Mouse (Mus musculus) heart, embryonic 13.5 days (tissue): ENCODE measurements at regions not wholly inside any gene's neighbourhood (a gene's known extent, or its start where the extent isn't known, plus 50 kb on each side); places are given as distances from the start of the nearest gene placed in this dataset.
"Not testable (repeated sequence)": the region's sequence is repeated elsewhere in the genome, so short reads cannot be mapped to it uniquely, and the experiment has no call there.

Experiments
- ATAC-seq: fragments of 200-750 bp; cut with Nextera tagmentation; 2 replicates; pipeline ENCODE4 v1.8.0; 2017; ENCODE audit warnings: moderate TSS enrichment; ENCODE audit not compliant: insufficient number of reproducible peaks, low FRiP score, low TSS enrichment; ENCODE audit errors: extremely low read depth
- H3K27ac ChIP-seq: fragments of 300-500 bp; sonication (generic); replicated peaks from 2 replicates; pipeline ENCODE4 v1.5.1; 2015; ENCODE audit warnings: moderate library complexity, mild to moderate bottlenecking, inconsistent platforms
- H3K27me3 ChIP-seq: fragments of 300-500 bp; sonication (generic); replicated peaks from 2 replicates; pipeline ENCODE4 v1.6.1; 2015; ENCODE audit warnings: mild to moderate bottlenecking, inconsistent platforms
- H3K36me3 ChIP-seq: fragments of 300-500 bp; sonication (generic); 2 replicates; pipeline ENCODE4 v1.6.1; 2015; ENCODE audit warnings: mild to moderate bottlenecking, inconsistent platforms
- H3K4me1 ChIP-seq: fragments of 300-500 bp; sonication (generic); 2 replicates; pipeline ENCODE4 v1.6.1; 2015; ENCODE audit warnings: inconsistent platforms
- H3K4me2 ChIP-seq: fragments of 300-500 bp; sonication (generic); 2 replicates; pipeline ENCODE4 v1.6.1; 2015; ENCODE audit warnings: inconsistent platforms, mild to moderate bottlenecking, moderate library complexity
- H3K4me3 ChIP-seq: fragments of 300-500 bp; sonication (generic); 2 replicates; pipeline ENCODE4 v1.5.1; 2015; ENCODE audit warnings: moderate library complexity, mild to moderate bottlenecking, inconsistent platforms
- H3K9ac ChIP-seq: fragments of 300-500 bp; sonication (generic); 2 replicates; pipeline ENCODE4 v1.6.1; 2015; ENCODE audit warnings: inconsistent platforms, mild to moderate bottlenecking, moderate library complexity
- H3K9me3 ChIP-seq: fragments of 300-500 bp; sonication (generic); 2 replicates; pipeline ENCODE4 v1.6.1; 2016; ENCODE audit warnings: inconsistent platforms
- WGBS: fragments of 180-500 bp; shearing (Covaris S2); methylation state at CpG from one replicate; pipeline ENCODE4 v1.1.7; 2015; ENCODE audit warnings: mixed read lengths; 5-methylcytosine and 5-hydroxymethylcytosine counted together

- Histone ChIP-seq H3K4me1 (no peaks in the 10 kb centered on the region), H3K9ac (no peak overlapping the region), H3K9me3 (no peaks in the 10 kb centered on the region), H3K36me3 (no peaks in the 10 kb centered on the region), H3K27ac (no peak overlapping the region), H3K4me2 (no peak overlapping the region), H3K27me3 (no peaks in the 10 kb centered on the region), H3K4me3 (no peak overlapping the region)
- 54% methylated on average over 4 of the region's 4 CpGs for WGBS
- no peak for ATAC-seq
Observed at GRCm38 (mm10) chr6:4149663-4150062, 62.9 kb upstream of the Bet1 start.

DNA sequence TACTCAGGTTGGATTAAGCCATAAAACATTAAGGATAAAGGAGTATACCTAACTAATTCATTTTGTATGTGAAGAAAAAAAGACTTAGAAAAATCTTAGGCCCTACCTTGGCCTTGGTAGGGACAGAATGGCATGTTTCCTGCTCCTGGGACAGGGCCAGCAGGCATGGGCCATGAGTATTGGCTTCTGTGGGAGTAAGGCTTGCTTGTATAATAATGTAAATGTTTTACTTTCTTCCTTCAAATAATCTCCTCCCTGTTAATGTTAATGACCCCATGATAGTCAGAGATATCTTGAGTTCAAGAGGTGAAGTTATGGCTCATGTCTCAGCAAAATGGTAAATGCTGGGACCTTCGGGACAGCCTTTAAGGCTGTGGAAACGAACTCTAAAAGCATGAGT is 71.5 kb upstream of the Bet1 start:
- no peaks in the 10 kb centered on the region for H3K36me3 ChIP-seq

DNA sequence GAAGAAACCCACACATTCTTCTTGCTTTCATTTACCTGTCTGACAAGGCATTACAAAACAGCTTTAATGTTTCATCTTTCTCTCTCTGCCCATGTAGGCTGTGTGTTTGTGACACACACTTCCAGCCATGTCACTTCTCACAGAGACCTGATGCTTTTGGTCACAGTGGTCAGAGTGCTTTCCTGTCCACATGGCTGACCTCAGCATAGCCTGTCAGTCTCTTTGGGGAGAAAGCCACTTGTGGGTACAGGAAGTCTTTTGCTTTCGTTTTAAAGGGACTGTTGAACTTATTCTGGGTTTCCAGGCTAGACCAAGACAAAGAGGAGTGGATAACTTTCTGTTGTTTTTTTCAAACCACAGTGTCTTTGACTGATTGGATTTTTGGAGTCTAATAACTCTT is 77.0 kb upstream of the Bet1 start:
- WGBS, result 46% methylated on average over 1 of the region's 1 CpGs
- no peak overlapping the region for H3K4me2 ChIP-seq
- no peak overlapping the region for H3K4me3 ChIP-seq
- H3K9ac ChIP-seq, result no peak overlapping the region
- no peaks in the 10 kb centered on the region for H3K36me3 ChIP-seq
- no peak for ATAC-seq
- H3K4me1 ChIP-seq, result no peaks in the 10 kb centered on the region
- H3K9me3 ChIP-seq, result no peaks in the 10 kb centered on the region
- H3K27ac ChIP-seq, result no peak overlapping the region
- H3K27me3 ChIP-seq, result no peaks in the 10 kb centered on the region

More for the DNA sequence above, 71.5 kb upstream of the Bet1 start:
- H3K4me1 ChIP-seq, result no peaks in the 10 kb centered on the region
- no peak for ATAC-seq
- no peak overlapping the region for H3K4me2 ChIP-seq
- H3K9me3 ChIP-seq, result no peaks in the 10 kb centered on the region
- no peak overlapping the region for H3K4me3 ChIP-seq
- H3K9ac ChIP-seq, result no peak overlapping the region
- no peak overlapping the region for H3K27ac ChIP-seq
- 61% methylated on average over 2 of the region's 2 CpGs for WGBS
- no peaks in the 10 kb centered on the region for H3K27me3 ChIP-seq

GRCm38 (mm10) chr6:4167112-4167511 is 80.3 kb upstream of the Bet1 start:
- WGBS, result 57% methylated on average over 4 of the region's 4 CpGs
- Histone ChIP-seq H3K9me3 (no peaks in the 10 kb centered on the region), H3K4me2 (no peak overlapping the region), H3K27me3 (no peaks in the 10 kb centered on the region), H3K27ac (no peak overlapping the region), H3K36me3 (no peaks in the 10 kb centered on the region), H3K4me1 (no peaks in the 10 kb centered on the region), H3K9ac (no peak overlapping the region), H3K4me3 (no peak overlapping the region)
- ATAC-seq, result no peak

- no peaks in the 10 kb centered on the region for H3K9me3 ChIP-seq
- H3K4me2 ChIP-seq, result no peak overlapping the region
- no peaks in the 10 kb centered on the region for H3K27me3 ChIP-seq
- H3K4me3 ChIP-seq, result no peak overlapping the region
- no peak for ATAC-seq
- H3K9ac ChIP-seq, result no peak overlapping the region
- H3K4me1 ChIP-seq, result no peaks in the 10 kb centered on the region
- H3K27ac ChIP-seq, result no peak overlapping the region
- no peaks in the 10 kb centered on the region for H3K36me3 ChIP-seq
Observed at GRCm38 (mm10) chr6:4167757-4168156, 81.0 kb upstream of the Bet1 start.

DNA sequence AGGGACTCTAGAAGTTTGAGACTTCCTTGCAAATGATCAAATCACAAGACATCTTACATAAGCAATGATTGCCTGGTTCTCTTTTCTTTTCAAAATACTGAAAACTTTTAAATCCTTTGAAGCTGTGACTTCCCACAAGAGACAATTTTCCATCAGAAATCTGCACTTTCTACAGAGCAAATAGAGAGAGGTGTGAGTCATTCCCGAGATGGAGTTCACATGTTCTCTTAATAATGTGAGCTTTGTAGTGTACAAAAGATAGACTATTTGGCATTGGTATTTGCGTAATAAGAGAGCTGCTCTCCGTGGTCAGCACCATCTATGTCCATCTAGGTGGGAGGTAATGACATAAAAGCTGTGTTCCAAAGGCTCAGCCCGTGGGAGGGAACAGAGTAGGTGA is 84.8 kb upstream of the Bet1 start:
- Histone ChIP-seq H3K9ac (no peak overlapping the region), H3K4me1 (no peaks in the 10 kb centered on the region), H3K9me3 (no peaks in the 10 kb centered on the region), H3K4me3 (no peak overlapping the region), H3K27ac (no peak overlapping the region), H3K27me3 (no peaks in the 10 kb centered on the region), H3K36me3 (no peaks in the 10 kb centered on the region), H3K4me2 (no peak overlapping the region)
- 58% methylated on average over 4 of the region's 4 CpGs for WGBS
- no peak for ATAC-seq

GRCm38 (mm10) chr6:4187683-4188082 is 100.9 kb upstream of the Bet1 start:
- H3K4me2 ChIP-seq, result no peak overlapping the region
- ATAC-seq, result no peak
- no peak overlapping the region for H3K9ac ChIP-seq
- no peak overlapping the region for H3K4me3 ChIP-seq
- H3K4me1 ChIP-seq, result 0 out of 2 replicates have a peak, but pooled peaks cover 4% of the 10 kb centered on the region
- H3K9me3 ChIP-seq, result no peaks in the 10 kb centered on the region
- H3K36me3 ChIP-seq, result no peaks in the 10 kb centered on the region
- 62% methylated on average over 4 of the region's 4 CpGs for WGBS
- no peaks in the 10 kb centered on the region for H3K27me3 ChIP-seq
- no peak overlapping the region for H3K27ac ChIP-seq

DNA sequence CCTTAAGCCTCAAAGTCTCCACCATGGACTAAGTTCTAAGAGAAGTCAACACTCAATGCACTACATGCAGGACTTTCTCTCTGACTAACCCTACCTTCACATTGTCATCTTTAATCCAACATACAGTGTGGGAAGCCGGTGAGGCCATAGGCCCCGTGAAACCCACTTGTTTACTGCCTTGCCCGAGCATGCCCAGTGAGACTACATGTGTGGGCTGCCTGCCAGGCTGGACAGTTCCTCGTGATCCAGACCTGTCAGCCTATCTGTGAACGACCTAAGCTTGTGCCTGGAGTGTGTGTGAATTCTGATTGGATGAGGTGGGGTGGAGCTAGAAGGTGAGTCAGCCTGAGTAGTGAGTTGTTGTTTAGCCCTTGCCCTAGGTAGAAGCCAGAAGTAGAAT is 104.2 kb upstream of the Bet1 start:
- H3K36me3 ChIP-seq, H3K4me1 ChIP-seq, H3K4me2 ChIP-seq, ATAC-seq, H3K27ac ChIP-seq, H3K4me3 ChIP-seq, H3K27me3 ChIP-seq, H3K9ac ChIP-seq, H3K9me3 ChIP-seq: not testable (repeated sequence)
- WGBS, result 47% methylated on average over 5 of the region's 5 CpGs

DNA sequence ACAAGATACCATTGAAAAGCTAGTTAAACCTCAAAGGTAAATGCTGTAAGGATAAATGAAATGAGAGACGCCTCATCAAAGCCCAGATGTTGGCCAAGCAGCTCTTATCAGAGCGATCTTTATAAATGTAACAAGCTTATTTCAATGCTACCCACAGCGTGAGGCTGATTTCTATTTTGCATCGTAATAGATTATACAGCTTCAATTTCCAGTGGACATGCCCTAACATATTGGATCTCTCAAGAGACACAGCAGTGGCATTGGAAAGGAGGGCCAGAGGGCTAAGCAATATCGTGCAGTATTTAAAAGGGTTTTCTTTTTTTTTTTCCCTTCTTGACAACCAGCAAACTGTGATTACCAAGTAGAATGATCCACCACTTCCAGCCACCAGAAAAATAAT is 106.5 kb upstream of the Bet1 start:
- no peaks in the 10 kb centered on the region for H3K36me3 ChIP-seq
- H3K4me2 ChIP-seq, result no peak overlapping the region
- ATAC-seq, result no peak
- H3K9me3 ChIP-seq, result no peaks in the 10 kb centered on the region
- H3K27me3 ChIP-seq, result no peaks in the 10 kb centered on the region
- 0 out of 2 replicates have a peak, but pooled peaks cover 2% of the 10 kb centered on the region for H3K4me1 ChIP-seq
- H3K27ac ChIP-seq, result no peak overlapping the region
- H3K4me3 ChIP-seq, result no peak overlapping the region
- no peak overlapping the region for H3K9ac ChIP-seq
- WGBS, result 73% methylated on average over 5 of the region's 5 CpGs

GRCm38 (mm10) chr6:4201176-4201575 is 114.4 kb upstream of the Bet1 start:
- Histone ChIP-seq H3K27me3 (no peaks in the 10 kb centered on the region), H3K36me3 (no peaks in the 10 kb centered on the region), H3K4me3 (no peak overlapping the region), H3K4me1 (no peaks in the 10 kb centered on the region), H3K9ac (no peak overlapping the region), H3K4me2 (no peak overlapping the region), H3K27ac (no peak overlapping the region), H3K9me3 (no peaks in the 10 kb centered on the region)
- ATAC-seq, result no peak
- WGBS, result 47% methylated on average over 2 of the region's 2 CpGs

DNA sequence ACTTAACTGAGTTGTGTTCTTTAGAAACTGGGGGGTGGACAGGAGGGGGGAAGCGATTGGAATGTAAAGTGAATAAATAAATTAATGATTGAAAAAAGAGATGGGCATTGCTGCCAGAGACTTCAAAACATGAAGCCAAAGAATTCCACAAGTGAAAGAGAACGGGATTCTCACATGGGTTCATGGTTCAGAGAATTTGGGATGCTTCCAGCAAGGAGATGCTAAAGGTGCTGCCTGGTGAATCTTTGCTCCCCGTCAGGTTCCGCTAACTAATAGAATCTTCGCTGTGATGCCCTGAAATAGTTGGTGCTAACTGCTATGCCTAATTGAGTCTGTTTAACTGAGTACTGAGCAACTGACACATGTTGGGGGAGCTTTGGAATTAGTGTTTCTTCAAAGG is 118.9 kb upstream of the Bet1 start:
- Histone ChIP-seq H3K36me3 (no peaks in the 10 kb centered on the region), H3K9me3 (no peaks in the 10 kb centered on the region), H3K27ac (no peak overlapping the region), H3K27me3 (no peaks in the 10 kb centered on the region), H3K4me3 (no peak overlapping the region), H3K4me1 (no peaks in the 10 kb centered on the region), H3K9ac (no peak overlapping the region), H3K4me2 (no peak overlapping the region)
- WGBS, result 73% methylated on average over 5 of the region's 5 CpGs
- ATAC-seq, result no peak

GRCm38 (mm10) chr6:4245265-4246112 is 158.7 kb upstream of the Bet1 start:
- Histone ChIP-seq H3K27me3 (no peaks in the 10 kb centered on the region), H3K9me3 (no peaks in the 10 kb centered on the region), H3K4me3 (no peak overlapping the region), H3K4me2 (no peak overlapping the region), H3K9ac (no peak overlapping the region), H3K36me3 (no peaks in the 10 kb centered on the region), H3K4me1 (no peaks in the 10 kb centered on the region), H3K27ac (no peak overlapping the region)
- no peak for ATAC-seq
- WGBS, result 73% methylated on average over 9 of the region's 9 CpGs
